Mouse (Mus musculus) CH12.LX (cell line): ENCODE data around the gene Hdac9. TPM values are rescaled to one million over a fixed set of nuclear protein-coding genes. Genes with fewer than 3 reads are reported as not detected.

ENCODE experiments used
- DNase-seq: peaks from one replicate; pipeline ENCODE4 v3.0.0-alpha.2; 2013; ENCODE audit errors: extremely low read depth
- H3K27ac ChIP-seq: 2 replicates; pipeline ENCODE4 v1.5.1; 2012; ENCODE audit warnings: low read depth, mild to moderate bottlenecking, control low read depth, moderate library complexity; ENCODE audit not compliant: insufficient read depth
- H3K27me3 ChIP-seq: replicated peaks from 2 replicates; pipeline ENCODE3; 2012; ENCODE audit warnings: inconsistent platforms
- H3K36me3 ChIP-seq, 2 experiments: replicated peaks in 1 of 2; 2 replicates each; pipeline versions ENCODE3 to v1.6.1; 2012; ENCODE audit warnings: inconsistent platforms in 1 of 2, low read length in 1 of 2, mild to moderate bottlenecking in 1 of 2, mixed read lengths in 1 of 2, moderate library complexity in 1 of 2; ENCODE audit not compliant: control insufficient read depth in 1 of 2, insufficient read depth in 1 of 2
- H3K4me1 ChIP-seq, 2 experiments: 2 replicates each; pipeline ENCODE4 v1.6.1; 2012; ENCODE audit warnings: inconsistent platforms in 1 of 2, moderate library complexity in 1 of 2; ENCODE audit not compliant: insufficient read depth in 2 of 2, control insufficient read depth in 1 of 2
- H3K4me2 ChIP-seq: 2 replicates; pipeline ENCODE4 v1.6.1; 2012; ENCODE audit warnings: low read depth, mild to moderate bottlenecking, control low read depth; ENCODE audit not compliant: poor library complexity, insufficient read depth, severe bottlenecking
- H3K4me3 ChIP-seq, 3 experiments: fragments of 150-350 bp in 1 of 3; sonication (generic) in 1 of 3; replicated peaks in 1 of 3; 2 replicates each; pipeline versions ENCODE3 to v1.5.1; 2011 to 2012; ENCODE audit warnings: low read depth in 2 of 3, low read length in 2 of 3, mild to moderate bottlenecking in 2 of 3, moderate library complexity in 2 of 3, control low read depth in 1 of 3, improper control_type of control experiment in 1 of 3, inconsistent platforms in 1 of 3, mixed read lengths in 1 of 3; ENCODE audit not compliant: poor library complexity in 1 of 3
- H3K79me2 ChIP-seq: replicated peaks from 2 replicates; pipeline ENCODE4 v1.6.1; 2012; ENCODE audit warnings: mild to moderate bottlenecking, moderate library complexity; ENCODE audit not compliant: control insufficient read depth, poor library complexity, insufficient read depth, severe bottlenecking; ENCODE audit errors: extremely low read depth
- H3K9ac ChIP-seq: 2 replicates; pipeline ENCODE4 v1.6.1; 2012; ENCODE audit warnings: low read depth, mild to moderate bottlenecking, control low read depth, moderate library complexity; ENCODE audit not compliant: insufficient read depth
- H3K9me3 ChIP-seq: replicated peaks from 2 replicates; pipeline ENCODE3; 2012; ENCODE audit warnings: low read length, inconsistent platforms, mixed read lengths
- BHLHE40 ChIP-seq: IDR thresholded peaks from 2 replicates; pipeline ENCODE4 v1.6.1; 2011; ENCODE audit warnings: mild to moderate bottlenecking, low read depth, low read length, improper control_type of control experiment
- CHD1 ChIP-seq: IDR thresholded peaks from 2 replicates; pipeline ENCODE4 v1.6.1; 2012; ENCODE audit warnings: low read depth, low read length, improper control_type of control experiment, inconsistent platforms
- CHD2 ChIP-seq: IDR thresholded peaks from 2 replicates; pipeline ENCODE4 v1.6.1; 2011; ENCODE audit warnings: low read length, improper control_type of control experiment
- CTCF ChIP-seq, 2 experiments: IDR thresholded peaks in 1 of 2; conservative IDR thresholded peaks in 1 of 2; 2 replicates each; pipeline ENCODE4 v1.5.1; 2011 to 2012; ENCODE audit warnings: low read depth in 2 of 2, low read length in 2 of 2, improper control_type of control experiment in 1 of 2, inconsistent platforms in 1 of 2, mild to moderate bottlenecking in 1 of 2, moderate library complexity in 1 of 2
- ELF1 ChIP-seq: IDR thresholded peaks from 2 replicates; pipeline ENCODE4 v1.6.1; 2014; ENCODE audit warnings: low read depth, mild to moderate bottlenecking, inconsistent platforms, low read length, improper control_type of control experiment
- ETS1 ChIP-seq: conservative IDR thresholded peaks from 2 replicates; pipeline ENCODE4 v1.6.1; 2012; ENCODE audit warnings: low read depth, mild to moderate bottlenecking, inconsistent platforms, low read length, improper control_type of control experiment, moderate library complexity
- GABPA ChIP-seq: IDR thresholded peaks from 2 replicates; pipeline ENCODE4 v1.6.1; 2012; ENCODE audit warnings: low read depth, low read length, improper control_type of control experiment, inconsistent platforms; ENCODE audit not compliant: insufficient replicate concordance
- JUN ChIP-seq: IDR thresholded peaks from 2 replicates; pipeline ENCODE4 v1.6.1; 2011; ENCODE audit warnings: low read depth, mild to moderate bottlenecking, low read length, improper control_type of control experiment, moderate library complexity; ENCODE audit not compliant: insufficient read depth
- JUND ChIP-seq: conservative IDR thresholded peaks from 2 replicates; pipeline ENCODE4 v1.6.1; 2011; ENCODE audit warnings: low read depth, low read length, improper control_type of control experiment
- KAT2A ChIP-seq: IDR thresholded peaks from 2 replicates; pipeline ENCODE4 v1.6.1; 2012; ENCODE audit warnings: low read length, improper control_type of control experiment, inconsistent platforms; ENCODE audit not compliant: insufficient replicate concordance
- MAX ChIP-seq: IDR thresholded peaks from 2 replicates; pipeline ENCODE4 v1.6.1; 2011; ENCODE audit warnings: low read length, improper control_type of control experiment
- MAZ ChIP-seq: IDR thresholded peaks from 2 replicates; pipeline ENCODE4 v1.6.1; 2012; ENCODE audit warnings: low read depth, mild to moderate bottlenecking, inconsistent platforms, low read length, improper control_type of control experiment, moderate library complexity
- MXI1 ChIP-seq: IDR thresholded peaks from 2 replicates; pipeline ENCODE4 v1.6.1; 2011; ENCODE audit warnings: mild to moderate bottlenecking, low read depth, low read length, improper control_type of control experiment
- MYC ChIP-seq: IDR thresholded peaks from 2 replicates; pipeline ENCODE4 v1.6.1; 2011; ENCODE audit warnings: low read depth, mild to moderate bottlenecking, improper control_type of control experiment, low read length
- NELFE ChIP-seq: IDR thresholded peaks from 2 replicates; pipeline ENCODE4 v1.6.1; 2011; ENCODE audit warnings: low read depth, low read length, improper control_type of control experiment
- RAD21 ChIP-seq: IDR thresholded peaks from 2 replicates; pipeline ENCODE4 v1.6.1; 2011; ENCODE audit warnings: low read depth, mild to moderate bottlenecking, low read length, improper control_type of control experiment, moderate library complexity
- RCOR1 ChIP-seq: conservative IDR thresholded peaks from 2 replicates; pipeline ENCODE4 v1.6.1; 2012; ENCODE audit warnings: low read depth, mild to moderate bottlenecking, inconsistent platforms, low read length, improper control_type of control experiment
- SIN3A ChIP-seq: IDR thresholded peaks from 2 replicates; pipeline ENCODE4 v1.6.1; 2012; ENCODE audit warnings: low read length, improper control_type of control experiment, inconsistent platforms
- SMC3 ChIP-seq: IDR thresholded peaks from 2 replicates; pipeline ENCODE4 v1.6.1; 2011; ENCODE audit warnings: low read depth, low read length, improper control_type of control experiment
- TBP ChIP-seq: conservative IDR thresholded peaks from 2 replicates; pipeline ENCODE4 v1.6.1; 2011; ENCODE audit warnings: low read depth, low read length, improper control_type of control experiment
- UBTF ChIP-seq: IDR thresholded peaks from 2 replicates; pipeline ENCODE4 v1.6.1; 2012; ENCODE audit warnings: low read depth, mild to moderate bottlenecking, inconsistent platforms, low read length, improper control_type of control experiment, moderate library complexity
- USF2 ChIP-seq: conservative IDR thresholded peaks from 2 replicates; pipeline ENCODE4 v1.6.1; 2011; ENCODE audit warnings: low read depth, low read length, improper control_type of control experiment
- ZC3H11A ChIP-seq: IDR thresholded peaks from 2 replicates; pipeline ENCODE4 v1.6.1; 2012; ENCODE audit warnings: low read depth, mild to moderate bottlenecking, inconsistent platforms, low read length, improper control_type of control experiment
- ZMIZ1 ChIP-seq: IDR thresholded peaks from 2 replicates; pipeline ENCODE4 v1.6.1; 2012; ENCODE audit warnings: low read depth, mild to moderate bottlenecking, inconsistent platforms, low read length, improper control_type of control experiment
- ZNF384 ChIP-seq: IDR thresholded peaks from 2 replicates; pipeline ENCODE4 v1.6.1; 2012; ENCODE audit warnings: low read depth, low read length, improper control_type of control experiment, inconsistent platforms
- dilution Hi-C: fragments of 300-500 bp; cut with MboI; formaldehyde crosslinking; loops from 2 replicates; pipeline ENCODE4 v1.14.3; 2020; ENCODE audit warnings: low sequenced_read_pairs; ENCODE audit not compliant: extremely low pct_unique_long_range_greater_than_20kb, extremely low pct_ligation_motif_present
- in situ Hi-C: fragments of 300-500 bp; cut with MboI; formaldehyde crosslinking; loops from 3 replicates; pipeline ENCODE4 v1.14.3; 2019; ENCODE audit warnings: low sequenced_read_pairs, low pct_ligation_motif_present, low pct_unique_long_range_greater_than_20kb, mixed read lengths
- polyA plus RNA-seq: library from polyadenylated mRNA; unstranded; fragments of >175 nt; gene quantifications from 2 replicates; pipeline ENCODE4 v1.2.1, GENCODE M21; 2012; ENCODE audit warnings: low read depth; ENCODE audit not compliant: insufficient read length
- total RNA-seq, 2 experiments: library from RNA; depleted of rRNA; stranded (reverse); fragments of 300-350 nt in 1 of 2; fragments of >200 nt in 1 of 2; gene quantifications; 2 replicates each; pipeline ENCODE4 v1.2.3; 2012 to 2014

Hdac9 gene
- total and polyA plus RNA-seq, 3 experiments = 0.04 to 0.38 (median 0.17) TPM

DNA sequence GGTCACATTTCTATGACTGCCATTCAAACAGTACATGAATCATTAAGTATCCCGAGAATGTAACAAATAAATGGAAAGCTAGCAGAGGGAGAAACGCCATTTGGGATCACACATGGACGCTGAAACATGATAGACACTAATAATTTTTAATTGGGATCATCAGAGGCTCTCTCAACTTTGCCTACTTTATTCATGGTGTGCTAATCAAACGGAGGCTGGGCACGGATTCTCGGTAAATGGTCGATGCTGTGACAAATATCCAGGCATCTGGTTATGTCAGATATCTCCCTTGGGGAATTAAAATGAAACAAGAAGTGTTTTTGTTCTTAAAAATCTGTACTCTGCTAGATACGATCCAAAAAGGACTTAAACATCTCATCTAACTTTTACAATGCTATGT, 418.6 kb downstream of the Hdac9 start:
- Histone ChIP-seq H3K4me3 (no peak overlapping the region), H3K4me2 (peak overlapping the region; percentile 36; the same call in 1 of the 2 replicates), H3K27me3 (no peaks in the 10 kb centered on the region), H3K9me3 (no peaks in the 10 kb centered on the region), H3K79me2 (0 out of 2 replicates have a peak, but pooled peaks cover 5% of the 10 kb centered on the region), H3K9ac (peak overlapping the region; percentile 69; the same call in 1 of the 2 replicates), H3K36me3 (peaks cover 0 to 10% of the 10 kb centered on the region in 2 experiments), H3K27ac (no peak overlapping the region)
- dilution Hi-C loops = no loop called here
- no peak for DNase-seq
- TF ChIP-seq SMC3 (no peak), UBTF (no peak), CTCF (conservative IDR thresholded peaks at IDR 0.05 in 1 of 2, IDR thresholded peaks at IDR 0.05 in 1 of 2; ENCODE audit: low read depth in 2 of 2, low read length in 2 of 2) (no peak), BHLHE40 (no peak), MYC (no peak), ZC3H11A (no peak), TBP (no peak), SIN3A (no peak), MXI1 (no peak), CHD2 (no peak), RAD21 (no peak), CHD1 (no peak), GABPA (no peak)
- TF ChIP-seq, all 38 proteins: peak for 0
- peaks cover 0 to 37% of the 10 kb centered on the region in 2 experiments; a peak in 3 of 4 replicates for H3K4me1 ChIP-seq
- in situ Hi-C loops = no loop called here

DNA sequence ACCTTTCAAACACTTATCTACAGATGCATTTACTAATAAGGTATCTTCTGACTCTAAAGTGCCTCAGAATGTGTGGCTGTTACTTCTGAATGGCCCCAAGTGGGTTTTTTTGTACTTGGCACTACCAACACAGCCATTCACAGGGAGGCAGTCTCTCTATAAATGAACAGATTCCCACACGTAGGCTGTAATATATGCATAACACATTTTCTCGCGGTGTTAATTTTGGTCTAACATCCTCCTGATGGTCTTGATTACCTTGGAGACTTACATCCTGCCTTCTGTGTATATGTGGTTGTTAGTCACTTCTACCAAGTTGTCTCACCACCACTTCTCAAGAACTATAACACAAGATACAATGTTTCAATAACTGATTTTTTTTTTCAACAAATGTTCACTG, 419.2 kb downstream of the Hdac9 start:
- peaks cover 0 to 37% of the 10 kb centered on the region in 2 experiments; a peak in 3 of 4 replicates for H3K4me1 ChIP-seq
- H3K79me2 ChIP-seq = 0 out of 2 replicates have a peak, but pooled peaks cover 5% of the 10 kb centered on the region
- in situ Hi-C loops (no loop called here), dilution Hi-C loops (no loop called here)
- H3K36me3 ChIP-seq = peaks cover 0 to 7% of the 10 kb centered on the region in 2 experiments
- peak overlapping the region; percentile 98; the same call in 1 of the 2 replicates for H3K9ac ChIP-seq
- TF ChIP-seq MAZ (no peak), BHLHE40 (no peak), ZMIZ1 (no peak), NELFE (no peak), KAT2A (no peak), SMC3 (no peak), CHD1 (no peak), RAD21 (no peak), MYC (no peak), JUN (no peak), ETS1 (no peak), USF2 (no peak), MAX (no peak), JUND (no peak), RCOR1 (no peak), CHD2 (no peak), ZC3H11A (no peak), ZNF384 (no peak), ELF1 (no peak), CTCF (conservative IDR thresholded peaks at IDR 0.05 in 1 of 2, IDR thresholded peaks at IDR 0.05 in 1 of 2; ENCODE audit: low read depth in 2 of 2, low read length in 2 of 2) (no peak)
- no peaks in the 10 kb centered on the region for H3K9me3 ChIP-seq
- DNase-seq = no peak
- H3K27me3 ChIP-seq = no peaks in the 10 kb centered on the region
- H3K27ac ChIP-seq = no peak overlapping the region
- H3K4me2 ChIP-seq = peak overlapping the region; percentile 75
- no peak overlapping the region for H3K4me3 ChIP-seq
